Mouse (Mus musculus): Measurements from ENCODE around the gene Mast4. TPM values are rescaled to one million over a fixed set of nuclear protein-coding genes. Genes with fewer than 3 reads are reported as not detected.
"Not testable (repeated sequence)": the region's sequence is repeated elsewhere in the genome, so short reads cannot be mapped to it uniquely, and the experiment has no call there.

Gene Mast4
- total RNA-seq, 2 experiments from 2014 or later, result 45.9 to 49.2 TPM

GRCm38 (mm10) chr13:102745626-102746342 lies 588.5 kb downstream of the Mast4 start:
- intact Hi-C loops (cut with DNase I), result loop anchor here (1.0 kb wide), 1 partner anchor 67 kb away; no protein-coding TSS in a partner anchor
- no peak for DNase-seq

- intact Hi-C loops (cut with DNase I), result loop anchor here (1.0 kb wide), 1 partner anchor 67 kb away; no protein-coding TSS in a partner anchor
- DNase-seq, result no peak
Measured at GRCm38 (mm10) chr13:102745270-102745600, 589.1 kb downstream of the Mast4 start.

GRCm38 (mm10) chr13:102744481-102745269 lies 589.6 kb downstream of the Mast4 start:
- intact Hi-C loops (cut with DNase I), result loop anchor here (1.0 kb wide), 1 partner anchor 66 kb away; no protein-coding TSS in a partner anchor

GRCm38 (mm10) chr13:102739720-102740535 lies 594.4 kb downstream of the Mast4 start:
- DNase-seq, result no peak
- intact Hi-C loops (cut with DNase I), result no loop called here

More at GRCm38 (mm10) chr13:102744481-102745269, 589.6 kb downstream of the Mast4 start:
- DNase-seq, result peak; percentile 56 to 63

GRCm38 (mm10) chr13:102737811-102738210 lies 596.5 kb downstream of the Mast4 start:
- intact Hi-C loops (cut with DNase I), result no loop called here

GRCm38 (mm10) chr13:102733063-102733462 lies 601.2 kb downstream of the Mast4 start:
- intact Hi-C loops (cut with DNase I), result no loop called here
- DNase-seq, result no peak

More at GRCm38 (mm10) chr13:102737811-102738210, 596.5 kb downstream of the Mast4 start:
- DNase-seq, result no peak

- DNase-seq; intact Hi-C loops (cut with DNase I): not testable (repeated sequence)
Measured at GRCm38 (mm10) chr13:102728951-102729350, 605.3 kb downstream of the Mast4 start.

- intact Hi-C loops (cut with DNase I), result no loop called here
- no peak for DNase-seq
Measured at GRCm38 (mm10) chr13:102728035-102728434, 606.3 kb downstream of the Mast4 start.

- intact Hi-C loops (cut with DNase I), result no loop called here
- no peak for DNase-seq
Measured at GRCm38 (mm10) chr13:102726876-102727275, 607.4 kb downstream of the Mast4 start.

- DNase-seq, result no peak
- intact Hi-C loops (cut with DNase I), result no loop called here
Measured at GRCm38 (mm10) chr13:102725906-102726305, 608.4 kb downstream of the Mast4 start.

GRCm38 (mm10) chr13:102725416-102725815 lies 608.9 kb downstream of the Mast4 start:
- DNase-seq, result no peak
- intact Hi-C loops (cut with DNase I), result no loop called here

- DNase-seq, result no peak
- intact Hi-C loops (cut with DNase I), result no loop called here
Measured at GRCm38 (mm10) chr13:102716973-102717372, 617.3 kb downstream of the Mast4 start.

- intact Hi-C loops (cut with DNase I), result no loop called here
Measured at GRCm38 (mm10) chr13:102700744-102701143, 633.6 kb downstream of the Mast4 start.

GRCm38 (mm10) chr13:102700176-102700575 lies 634.1 kb downstream of the Mast4 start:
- DNase-seq, result no peak
- intact Hi-C loops (cut with DNase I), result no loop called here

More at GRCm38 (mm10) chr13:102700744-102701143, 633.6 kb downstream of the Mast4 start:
- no peak for DNase-seq

- intact Hi-C loops (cut with DNase I), result no loop called here
- DNase-seq, result peak; percentile 70 to 73
Measured at GRCm38 (mm10) chr13:102698751-102699323, 635.5 kb downstream of the Mast4 start.

GRCm38 (mm10) chr13:102698335-102698734 lies 636.0 kb downstream of the Mast4 start:
- DNase-seq, result no peak
- intact Hi-C loops (cut with DNase I), result no loop called here

GRCm38 (mm10) chr13:102695121-102695905 lies 639.0 kb downstream of the Mast4 start:
- intact Hi-C loops (cut with DNase I), result no loop called here
- no peak for DNase-seq

GRCm38 (mm10) chr13:102694154-102694553 lies 640.1 kb downstream of the Mast4 start:
- intact Hi-C loops (cut with DNase I), result no loop called here

GRCm38 (mm10) chr13:102693341-102693801 lies 640.9 kb downstream of the Mast4 start, which contains the start of gene Cd180:
Cd180 (plus strand) TSS chr13:102693558.
- intact Hi-C loops (cut with DNase I), result no loop called here
- DNase-seq, result peak; percentile 13 to 25

More at GRCm38 (mm10) chr13:102694154-102694553, 640.1 kb downstream of the Mast4 start:
- DNase-seq, result no peak
